19 mouse cellular contexts compared by ENCODE assay signal in the genomic region with DNA sequence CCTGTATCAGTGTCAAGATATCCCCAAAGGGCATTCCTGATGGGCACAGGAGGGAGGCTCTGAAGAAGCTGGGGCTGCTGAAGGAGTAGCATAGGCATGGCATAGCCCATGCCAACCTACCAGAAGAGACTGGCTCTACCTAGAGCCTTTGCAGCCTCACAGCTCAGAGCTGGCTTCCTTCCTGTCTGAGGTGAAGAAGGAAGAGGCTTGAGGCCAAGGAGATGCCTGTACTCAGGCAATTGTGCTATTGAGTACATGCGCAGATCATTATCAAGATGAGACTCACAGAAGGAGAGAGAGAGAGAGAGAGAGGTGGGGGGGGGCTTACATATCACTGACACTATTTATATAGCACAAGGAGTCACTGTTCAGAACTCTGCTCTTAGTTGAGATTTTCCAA. TPM values are rescaled to one million over a fixed set of nuclear protein-coding genes. Genes with fewer than 3 reads are reported as not detected.
DNase-seq lines count a peak whose midpoint lies in the region; ATAC-seq and TF ChIP-seq lines count a peak whose summit lies in the region.
"Had no signal": no experiment of that assay in that cellular context is flagged by ENCODE, and none has a peak within 500 bp of the region (broad histone marks: within the 10 kb centered on the region; RNA-seq: fewer than 3 reads in every experiment).

No protein-coding gene starts in this region.

- H3K4me3 ChIP-seq in heart, embryonic 10.5 days = no peak overlapping the region
- no peak overlapping the region for H3K4me3 ChIP-seq in thymus, adult 2 months (ENCODE audit: control insufficient read depth, insufficient read depth, low read length)
- no peak overlapping the region for H3K4me3 ChIP-seq in liver, embryonic 15.5 days (replicated peaks)
- H3K4me3 ChIP-seq: embryonic facial prominence, embryonic 15.5 days; limb, embryonic 15.5 days; megakaryocyte, embryonic 14.5 days; neural tube, embryonic 13.5 days had no signal

- H3K4me1 ChIP-seq in heart, embryonic 10.5 days = peaks cover 38% of the 10 kb centered on the region
- peaks cover 17% of the 10 kb centered on the region for H3K4me1 ChIP-seq in thymus, adult 2 months (replicated peaks; ENCODE audit: control insufficient read depth, insufficient read depth, low read length)
- peaks cover 86% of the 10 kb centered on the region for H3K4me1 ChIP-seq in liver, embryonic 15.5 days (replicated peaks)
- H3K4me1 ChIP-seq: neural tube, embryonic 13.5 days had no signal

- peak overlapping the region; percentile 88 for H3K27ac ChIP-seq in heart, embryonic 10.5 days
- H3K27ac ChIP-seq in thymus, adult 2 months (ENCODE audit: control insufficient read depth, insufficient read depth, low read length) = peak overlapping the region; percentile 44; the same call in 1 of the 2 replicates
- peak overlapping the region; percentile 99 for H3K27ac ChIP-seq in liver, embryonic 15.5 days (replicated peaks)
- H3K27ac ChIP-seq: embryonic facial prominence, embryonic 15.5 days; limb, embryonic 15.5 days; neural tube, embryonic 13.5 days had no signal

- H3K9me3 ChIP-seq in heart, embryonic 10.5 days = no peaks in the 10 kb centered on the region
- no peaks in the 10 kb centered on the region for H3K9me3 ChIP-seq in liver, embryonic 15.5 days (replicated peaks)
- H3K9me3 ChIP-seq: embryonic facial prominence, embryonic 15.5 days; limb, embryonic 15.5 days; megakaryocyte, embryonic 14.5 days; neural tube, embryonic 13.5 days had no signal

- H3K27me3 ChIP-seq in heart, embryonic 10.5 days (ENCODE audit: insufficient read depth, poor library complexity, severe bottlenecking) = peaks cover under 1% of the 10 kb centered on the region; the same call in 1 of the 2 replicates
- no peaks in the 10 kb centered on the region for H3K27me3 ChIP-seq in thymus, adult 2 months (ENCODE audit: control insufficient read depth, insufficient read depth, low read length)
- H3K27me3 ChIP-seq in liver, embryonic 15.5 days = no peaks in the 10 kb centered on the region
- H3K27me3 ChIP-seq: embryonic facial prominence, embryonic 15.5 days; limb, embryonic 15.5 days; megakaryocyte, embryonic 14.5 days; neural tube, embryonic 13.5 days had no signal

- no peaks in the 10 kb centered on the region for H3K36me3 ChIP-seq in heart, embryonic 10.5 days
- H3K36me3 ChIP-seq in thymus, adult 2 months (ENCODE audit: control insufficient read depth, insufficient read depth, low read length) = no peaks in the 10 kb centered on the region
- H3K36me3 ChIP-seq in liver, embryonic 15.5 days (replicated peaks) = peaks cover 17% of the 10 kb centered on the region
- H3K36me3 ChIP-seq: embryonic facial prominence, embryonic 15.5 days; limb, embryonic 15.5 days; neural tube, embryonic 13.5 days had no signal

- 74% methylated on average over 1 of the region's 1 CpGs for WGBS in heart, embryonic 10.5 days
- 30% methylated on average over 1 of the region's 1 CpGs for WGBS in thymus, adult 2 months
- 38% methylated on average over 1 of the region's 1 CpGs for WGBS in liver, embryonic 15.5 days (ENCODE audit: insufficient replicate concordance)

- peak overlapping the region; percentile 43 for H3K4me2 ChIP-seq in liver, embryonic 15.5 days
- H3K4me2 ChIP-seq: embryonic facial prominence, embryonic 15.5 days; limb, embryonic 15.5 days; neural tube, embryonic 13.5 days had no signal

- no peak for ATAC-seq in liver, embryonic 15.5 days (ENCODE audit: insufficient read depth)

- no peak for DNase-seq in heart, embryonic 10.5 days (ENCODE audit: low spot score)
- no peak for DNase-seq in heart, adult 9 months (ENCODE audit: low spot score in 2 of 2)
- DNase-seq in thymus, adult 2 months = peak; percentile 13
- no peak for DNase-seq in thymus, postnatal 10 days (ENCODE audit: low spot score in 2 of 2)
- DNase-seq in thymus, postnatal 4 days = peak; percentile 37
- no peak for DNase-seq in frontal cortex, postnatal 25 days (ENCODE audit: low spot score in 2 of 2)
- DNase-seq in spleen, adult 12 weeks (ENCODE audit: low spot score) = no peak
- DNase-seq: cerebellum, postnatal 10 days; gastrocnemius, postnatal 25 days; heart, postnatal 4 days; layer of hippocampus, postnatal 36 days; right cerebral cortex, postnatal 14 days had no signal

- no peak for TF ChIP-seq POLR2A in thymus, adult 2 months (IDR thresholded peaks at IDR 0.05; ENCODE audit: control insufficient read depth, extremely low read depth, insufficient read depth, low read length, poor library complexity)

- no peak for TF ChIP-seq CTCF in thymus, adult 2 months (IDR thresholded peaks at IDR 0.05; ENCODE audit: borderline replicate concordance, control insufficient read depth, extremely low read depth, insufficient read depth, low read length, poor library complexity)

- H3K9ac ChIP-seq in liver, embryonic 15.5 days = peak overlapping the region; percentile 41
- H3K9ac ChIP-seq: embryonic facial prominence, embryonic 15.5 days; limb, embryonic 15.5 days; neural tube, embryonic 13.5 days had no signal

RNA-seq across cellular contexts. Expression of gene AA986860, which starts 12.0 kb away (rescaled TPM):
- polyA plus RNA-seq in heart, embryonic 10.5 days (2016; fragmentation: Nextera tagmentation; extraction: Ambion mirVana) = 0.67 and 1.1 TPM in 2 replicates
- polyA plus RNA-seq in thymus, adult 2 months (2012; rRNA removed) = 0.54 and 1.1 TPM in 2 replicates
- 7.4 and 7.8 TPM in 2 replicates for polyA plus RNA-seq in liver, embryonic 15.5 days (2015; fragmentation: Nextera tagmentation; extraction: Ambion mirVana)

RNA-seq across cellular contexts. Expression of gene Pfkfb2, which starts 14.7 kb away (rescaled TPM):
- polyA plus RNA-seq in heart, embryonic 10.5 days (2016; fragmentation: Nextera tagmentation; extraction: Ambion mirVana) = 5.0 and 7.4 TPM in 2 replicates
- 9.2 and 9.5 TPM in 2 replicates for polyA plus RNA-seq in thymus, adult 2 months (2012; rRNA removed)
- polyA plus RNA-seq in liver, embryonic 15.5 days (2015; fragmentation: Nextera tagmentation; extraction: Ambion mirVana) = 5.2 and 5.9 TPM in 2 replicates

RNA-seq across cellular contexts. Expression of gene Yod1, which starts 26.6 kb away (rescaled TPM):
- 8.6 and 10.1 TPM in 2 replicates for polyA plus RNA-seq in heart, embryonic 10.5 days (2016; fragmentation: Nextera tagmentation; extraction: Ambion mirVana)
- 3.9 and 4.7 TPM in 2 replicates for polyA plus RNA-seq in thymus, adult 2 months (2012; rRNA removed)
- polyA plus RNA-seq in liver, embryonic 15.5 days (2015; fragmentation: Nextera tagmentation; extraction: Ambion mirVana) = 42.2 and 42.3 TPM in 2 replicates

RNA-seq across cellular contexts. Expression of gene Gm29427, which starts 28.2 kb away (rescaled TPM):
- not detected in 2 replicates for polyA plus RNA-seq in heart, embryonic 10.5 days (2016; fragmentation: Nextera tagmentation; extraction: Ambion mirVana)
- polyA plus RNA-seq in thymus, adult 2 months (2012; rRNA removed) = 0.09 TPM in 1 of 2 replicates, not detected in the other
- not detected in 2 replicates for polyA plus RNA-seq in liver, embryonic 15.5 days (2015; fragmentation: Nextera tagmentation; extraction: Ambion mirVana)
- polyA plus RNA-seq: embryonic facial prominence, embryonic 15.5 days; forebrain, embryonic 11.5 days; kidney, embryonic 16.5 days; limb, embryonic 15.5 days; neural tube, embryonic 13.5 days had no signal

RNA-seq across cellular contexts. Expression of gene Fcamr, which starts 56.9 kb away (rescaled TPM):
- 0.18 TPM in 1 of 2 replicates, not detected in the other for polyA plus RNA-seq in heart, embryonic 10.5 days (2016; fragmentation: Nextera tagmentation; extraction: Ambion mirVana)
- 0.11 and 0.28 TPM in 2 replicates for polyA plus RNA-seq in thymus, adult 2 months (2012; rRNA removed)
- polyA plus RNA-seq in liver, embryonic 15.5 days (2015; fragmentation: Nextera tagmentation; extraction: Ambion mirVana) = not detected in 2 replicates
- polyA plus RNA-seq: forebrain, embryonic 11.5 days; kidney, embryonic 16.5 days; neural tube, embryonic 13.5 days had no signal

Comparison
In these comparisons a context has a peak if more than half of its experiments do, and no peak if none do; other contexts are left out.
1. DNase-seq: peak in thymus, adult 2 months (single experiment) and thymus, postnatal 4 days (single experiment); none in heart, embryonic 10.5 days (single experiment), heart, adult 9 months (0 of 2), thymus, postnatal 10 days (0 of 2), frontal cortex, postnatal 25 days (0 of 2) and spleen, adult 12 weeks (single experiment).
2. H3K27ac ChIP-seq: peak in every context shown above with its lines; median percentile 99 in liver, embryonic 15.5 days; 88 in heart, embryonic 10.5 days; 44 in thymus, adult 2 months.